Mouse (Mus musculus) Muller cell, postnatal 12 days (primary cell): ENCODE data around the gene Il27ra.
"Not testable (repeated sequence)": the region's sequence is repeated elsewhere in the genome, so short reads cannot be mapped to it uniquely, and the experiment has no call there.

ENCODE experiments used
- DNase-seq: peaks from one replicate; pipeline ENCODE4 v3.0.0-alpha.2; 2015; ENCODE audit errors: inconsistent ontology term

The Il27ra gene

GRCm38 (mm10) chr8:83996567-83997505 lies 45.6 kb downstream of the Il27ra start:
- peak; percentile 95 for DNase-seq

- DNase-seq, result no peak
Measured at GRCm38 (mm10) chr8:83995973-83996372, 46.4 kb downstream of the Il27ra start.

GRCm38 (mm10) chr8:83994030-83994429 lies 48.4 kb downstream of the Il27ra start:
- DNase-seq, result no peak

GRCm38 (mm10) chr8:83992488-83992887 lies 49.9 kb downstream of the Il27ra start:
- no peak for DNase-seq

GRCm38 (mm10) chr8:83990170-83990569 lies 52.2 kb downstream of the Il27ra start:
- no peak for DNase-seq

DNA sequence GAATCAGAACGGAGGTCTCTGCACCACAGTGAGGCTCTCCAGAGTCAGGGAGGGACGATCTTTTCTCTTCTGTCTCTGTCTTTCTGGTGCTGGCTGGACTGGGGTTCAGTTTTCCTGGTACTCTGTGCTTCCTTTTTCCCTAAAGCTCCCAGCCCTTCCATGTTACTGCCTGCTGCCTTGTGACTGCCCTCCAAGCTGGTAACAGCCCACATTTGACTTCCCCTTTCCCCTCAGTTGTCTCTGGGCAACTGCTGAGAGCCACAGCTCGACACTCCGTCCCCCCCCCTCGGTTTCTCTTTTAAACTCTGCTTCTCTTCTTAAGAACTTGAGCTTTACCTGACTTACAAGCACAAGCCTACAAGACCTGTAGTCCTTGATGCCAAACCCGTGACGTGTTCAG lies 53.1 kb downstream of the Il27ra start:
- no peak for DNase-seq

GRCm38 (mm10) chr8:83983222-83983621 lies 59.2 kb downstream of the Il27ra start:
- not testable (repeated sequence) for DNase-seq

- DNase-seq, result no peak
Measured at GRCm38 (mm10) chr8:83982449-83982848, 59.9 kb downstream of the Il27ra start.

GRCm38 (mm10) chr8:83981533-83981932 lies 60.9 kb downstream of the Il27ra start:
- DNase-seq, result no peak

DNA sequence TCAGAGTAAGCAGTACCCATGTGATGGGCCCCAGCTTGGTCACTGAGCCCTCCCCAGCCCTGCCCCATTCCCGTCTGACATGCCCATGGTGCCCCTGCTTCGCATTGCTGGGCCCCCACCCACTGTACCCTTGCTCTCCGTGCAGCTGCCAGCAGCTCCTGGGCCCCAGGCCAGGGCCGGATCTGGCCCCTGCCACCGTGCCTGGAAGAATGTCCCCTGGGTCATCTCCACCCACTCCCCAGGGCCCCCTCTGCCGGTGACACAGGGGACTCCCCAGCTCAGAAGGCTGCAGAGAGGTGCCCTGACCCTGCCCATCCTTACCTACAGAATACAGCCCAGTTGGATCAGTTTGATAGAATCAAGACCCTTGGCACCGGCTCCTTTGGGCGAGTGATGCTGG lies 61.5 kb downstream of the Il27ra start:
- no peak for DNase-seq
